Comparison of ENCODE assay signal across 23 mouse cellular contexts in genomic region chr4:123394878-123395277, GRCm38 (mm10). TPM values are rescaled to one million over a fixed set of nuclear protein-coding genes. Genes with fewer than 3 reads are reported as not detected.
"Had no signal": no experiment of that assay in that cellular context is flagged by ENCODE, and none has a peak within 500 bp of the region (broad histone marks: within the 10 kb centered on the region; RNA-seq: fewer than 3 reads in every experiment).

No protein-coding gene starts in this region.

- ATAC-seq: liver, postnatal 0 days; lung, postnatal 0 days; midbrain, embryonic 16.5 days had no signal

- H3K4me2 ChIP-seq: kidney, embryonic 15.5 days; limb, embryonic 12.5 days; limb, embryonic 15.5 days; liver, embryonic 11.5 days; lung, embryonic 14.5 days; midbrain, embryonic 12.5 days had no signal

- H3K27ac ChIP-seq: kidney, embryonic 15.5 days; limb, embryonic 12.5 days; limb, embryonic 15.5 days; liver, embryonic 14.5 days; macrophage; midbrain, embryonic 12.5 days had no signal

- H3K4me3 ChIP-seq: kidney, embryonic 15.5 days; limb, embryonic 12.5 days; limb, embryonic 15.5 days; midbrain, embryonic 12.5 days had no signal

- H3K4me1 ChIP-seq: kidney, embryonic 15.5 days; limb, embryonic 12.5 days; limb, embryonic 15.5 days; midbrain, embryonic 12.5 days had no signal

- H3K9ac ChIP-seq: kidney, embryonic 15.5 days; limb, embryonic 12.5 days; limb, embryonic 15.5 days; liver, embryonic 14.5 days; liver, postnatal 0 days; lung, embryonic 14.5 days; midbrain, embryonic 12.5 days had no signal

- DNase-seq: kidney, adult 8-10 months; layer of hippocampus, postnatal 36 days; left cerebral cortex, postnatal 4 days; liver, postnatal 0 days; right cerebral cortex, adult 18-20 months; right cerebral cortex, postnatal 14 days; right cerebral cortex, postnatal 4 days; spleen, adult 18-20 months; thymus, adult 18-20 months; thymus, postnatal 36 days had no signal

- H3K27me3 ChIP-seq: kidney, embryonic 15.5 days; limb, embryonic 12.5 days; limb, embryonic 15.5 days; midbrain, embryonic 12.5 days had no signal

- H3K9me3 ChIP-seq: kidney, embryonic 15.5 days; limb, embryonic 12.5 days; limb, embryonic 15.5 days; midbrain, embryonic 12.5 days had no signal

RNA-seq across cellular contexts. Expression of gene Bmp8a, which starts 51.8 kb away (rescaled TPM):
- total RNA-seq: layer of hippocampus, postnatal 10 days; layer of hippocampus, postnatal 36 days; left cerebral cortex, adult 8-10 months; megakaryocyte, adult 5-6 weeks had no signal
- polyA plus RNA-seq: macrophage had no signal
